Mouse (Mus musculus) forebrain, embryonic 14.5 days (tissue): ENCODE results near the gene Slc17a9. TPM values are rescaled to one million over a fixed set of nuclear protein-coding genes. Genes with fewer than 3 reads are reported as not detected.

Source experiments
- ATAC-seq: fragments of 200-750 bp; cut with Nextera tagmentation; 2 replicates; pipeline ENCODE4 v1.8.0; 2017; ENCODE audit warnings: mild to moderate bottlenecking, moderate library complexity
- DNase-seq: peaks from one replicate; pipeline ENCODE4 v3.0.0-alpha.2; 2015; ENCODE audit warnings: low spot score
- H3K27ac ChIP-seq: fragments of 300-500 bp; sonication (generic); 2 replicates; pipeline ENCODE4 v1.5.1; 2014; ENCODE audit warnings: low read depth, mild to moderate bottlenecking, control low read depth, low read length, moderate library complexity
- H3K27me3 ChIP-seq: fragments of 300-500 bp; sonication (generic); replicated peaks from 2 replicates; pipeline ENCODE4 v1.6.1; 2014; ENCODE audit warnings: low read length, control low read depth, mixed read lengths; ENCODE audit not compliant: control insufficient read depth, insufficient read depth
- H3K36me3 ChIP-seq: fragments of 300-500 bp; sonication (generic); 2 replicates; pipeline ENCODE4 v1.6.1; 2014; ENCODE audit warnings: low read length, control low read depth; ENCODE audit not compliant: control insufficient read depth, insufficient read depth
- H3K4me1 ChIP-seq: fragments of 300-500 bp; sonication (generic); 2 replicates; pipeline ENCODE4 v1.6.1; 2014; ENCODE audit warnings: antibody characterized with exemption, low read length, control low read depth; ENCODE audit not compliant: control insufficient read depth, insufficient read depth
- H3K4me2 ChIP-seq: fragments of 300-500 bp; sonication (generic); 2 replicates; pipeline ENCODE4 v1.6.1; 2014; ENCODE audit warnings: mild to moderate bottlenecking, control low read depth, low read length
- H3K4me3 ChIP-seq: fragments of 300-500 bp; sonication (generic); 2 replicates; pipeline ENCODE4 v1.5.1; 2014; ENCODE audit warnings: low read depth, low read length, control low read depth
- H3K9ac ChIP-seq: fragments of 300-500 bp; sonication (generic); 2 replicates; pipeline ENCODE4 v1.6.1; 2014; ENCODE audit warnings: mild to moderate bottlenecking, low read length, control low read depth, moderate library complexity
- H3K9me3 ChIP-seq: fragments of 300-500 bp; sonication (generic); replicated peaks from 2 replicates; pipeline ENCODE4 v1.6.1; 2016; ENCODE audit warnings: low read length, control low read depth, mixed read lengths; ENCODE audit not compliant: control insufficient read depth
- WGBS: fragments of 180-500 bp; shearing (Covaris S2); extraction: QIAGEN DNeasy Blood & Tissue Kit; methylation state at CpG from one replicate; pipeline ENCODE4 v1.1.7; 2014; 5-methylcytosine and 5-hydroxymethylcytosine counted together
- polyA plus RNA-seq: library from polyadenylated mRNA; unstranded; fragments of >200 nt; fragmentation: Nextera tagmentation; extraction: Ambion mirVana; gene quantifications from 2 replicates; pipeline ENCODE4 v1.2.1, GENCODE M21; 2014

Gene Slc17a9
- polyA plus RNA-seq, 1 experiment from 2014 or later: not detected

DNA sequence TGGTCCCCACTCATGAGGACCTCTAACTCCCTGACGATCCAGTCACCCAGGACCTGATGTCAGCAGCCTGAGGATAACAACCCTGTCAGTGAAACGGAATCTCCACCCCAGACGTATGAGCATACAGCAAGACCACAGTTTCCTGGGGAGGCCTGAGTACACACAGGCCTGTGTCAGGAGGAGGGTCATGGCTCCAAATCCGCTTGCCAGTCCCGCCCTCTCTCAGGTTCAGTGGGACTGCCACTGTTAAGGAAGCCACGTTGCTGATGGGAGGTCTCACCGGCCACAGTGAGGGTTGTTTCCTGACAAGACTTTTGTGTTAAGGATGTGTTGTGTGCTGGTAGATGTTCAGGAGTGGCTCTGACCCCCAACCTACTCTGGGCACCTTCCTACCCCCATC is 16.4 kb downstream of the Slc17a9 start:
- H3K4me3 ChIP-seq: no peak overlapping the region
- DNase-seq: no peak
- H3K27me3 ChIP-seq: no peaks in the 10 kb centered on the region
- H3K36me3 ChIP-seq: no peaks in the 10 kb centered on the region
- H3K27ac ChIP-seq: no peak overlapping the region
- 84% methylated on average over 7 of the region's 7 CpGs for WGBS
- no peak for ATAC-seq
- no peaks in the 10 kb centered on the region for H3K9me3 ChIP-seq
- no peaks in the 10 kb centered on the region for H3K4me1 ChIP-seq
- no peak overlapping the region for H3K4me2 ChIP-seq
- H3K9ac ChIP-seq: no peak overlapping the region

DNA sequence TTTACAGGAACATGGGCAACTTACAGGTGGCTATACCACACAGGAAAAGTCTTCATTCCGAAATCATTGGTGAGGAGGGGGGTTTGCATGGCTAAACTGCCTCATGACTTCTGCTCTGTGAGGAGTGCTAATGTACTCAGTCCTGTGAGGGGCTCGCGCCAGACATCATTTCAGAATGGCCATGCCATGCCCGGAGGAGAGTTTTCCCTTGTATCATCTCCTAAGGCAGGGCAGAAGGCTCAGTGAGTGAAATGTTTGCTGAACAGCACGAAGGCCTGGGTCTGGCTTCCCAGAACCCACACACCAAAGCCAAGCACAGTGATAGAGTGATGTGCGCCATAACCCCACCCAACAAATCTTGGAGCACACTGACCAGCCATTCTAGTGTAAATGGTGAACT is 17.8 kb downstream of the Slc17a9 start:
- H3K27ac ChIP-seq: no peak overlapping the region
- H3K4me3 ChIP-seq: no peak overlapping the region
- no peaks in the 10 kb centered on the region for H3K27me3 ChIP-seq
- H3K4me1 ChIP-seq: peaks cover 6% of the 10 kb centered on the region; the same call in 1 of the 2 replicates
- WGBS: 86% methylated on average over 6 of the region's 6 CpGs
- H3K4me2 ChIP-seq: no peak overlapping the region
- DNase-seq: no peak
- H3K36me3 ChIP-seq: no peaks in the 10 kb centered on the region
- H3K9ac ChIP-seq: no peak overlapping the region
- H3K9me3 ChIP-seq: no peaks in the 10 kb centered on the region
- no peak for ATAC-seq

DNA sequence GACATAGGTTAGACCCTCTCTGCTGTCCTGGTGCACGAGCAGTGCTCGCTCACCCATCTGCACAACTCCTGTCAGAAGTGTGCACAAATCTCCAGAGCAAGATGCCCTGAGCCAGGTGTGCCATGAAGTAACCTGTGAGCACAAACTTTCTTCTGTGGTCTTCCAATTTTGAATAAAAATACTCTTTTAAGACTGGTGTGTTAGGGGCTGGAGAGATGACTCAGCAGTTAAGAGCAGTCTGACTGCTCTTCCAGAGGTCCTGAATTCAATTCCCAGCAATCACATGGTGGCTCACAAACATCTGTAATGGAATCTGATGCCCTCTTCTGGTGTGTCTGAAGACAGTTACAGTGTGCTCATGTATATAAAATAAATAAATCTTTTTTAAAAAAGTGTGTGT is 18.3 kb downstream of the Slc17a9 start:
- no peak for ATAC-seq
- no peak overlapping the region for H3K4me2 ChIP-seq
- H3K9me3 ChIP-seq: no peaks in the 10 kb centered on the region
- H3K27ac ChIP-seq: no peak overlapping the region
- WGBS: 93% methylated on average over 2 of the region's 2 CpGs
- no peaks in the 10 kb centered on the region for H3K27me3 ChIP-seq
- H3K36me3 ChIP-seq: no peaks in the 10 kb centered on the region
- peaks cover 6% of the 10 kb centered on the region; the same call in 1 of the 2 replicates for H3K4me1 ChIP-seq
- no peak overlapping the region for H3K9ac ChIP-seq
- no peak overlapping the region for H3K4me3 ChIP-seq
- DNase-seq: no peak

DNA sequence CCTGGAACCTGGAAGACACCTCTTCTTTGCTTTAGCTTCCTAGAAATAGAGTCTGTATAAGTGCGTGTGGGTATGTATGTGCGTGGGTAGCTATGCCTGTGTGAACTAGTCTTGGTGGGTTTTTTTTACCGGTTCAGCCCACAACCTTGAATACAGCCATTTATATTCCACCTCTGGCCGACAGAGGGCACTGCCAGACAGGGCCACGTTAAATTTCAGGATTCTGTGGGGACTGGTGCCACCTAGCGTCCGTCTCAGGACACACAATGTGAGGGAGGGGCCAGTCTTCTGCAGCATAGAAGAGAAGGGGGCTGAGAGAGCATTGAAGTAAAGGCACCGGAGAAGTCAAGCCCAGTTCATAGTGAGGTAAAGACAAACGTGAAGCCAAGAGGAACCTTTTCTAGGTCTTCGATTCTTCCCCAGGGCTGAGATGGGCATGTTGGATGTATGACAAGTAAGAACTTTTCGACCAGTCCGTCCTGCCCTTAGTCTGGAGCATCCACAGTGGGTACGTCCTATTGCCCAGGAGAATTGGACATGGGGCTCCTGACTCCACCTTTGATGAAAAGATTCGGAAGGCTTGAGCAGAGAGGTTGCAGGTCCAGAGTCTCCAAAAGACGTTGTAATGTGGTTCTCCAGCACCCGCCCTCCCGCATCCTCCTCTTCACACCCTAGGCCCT is 20.3 kb downstream of the Slc17a9 start:
- Histone ChIP-seq H3K4me3 (no peak overlapping the region), H3K9ac (no peak overlapping the region), H3K27ac (no peak overlapping the region), H3K4me1 (peaks cover 6% of the 10 kb centered on the region; the same call in 1 of the 2 replicates), H3K36me3 (no peaks in the 10 kb centered on the region), H3K27me3 (0 out of 2 replicates have a peak, but pooled peaks cover 3% of the 10 kb centered on the region), H3K4me2 (no peak overlapping the region), H3K9me3 (no peaks in the 10 kb centered on the region)
- WGBS: 39% methylated on average over 17 of the region's 17 CpGs
- DNase-seq: peak; percentile 90
- peak; percentile 83 for ATAC-seq

DNA sequence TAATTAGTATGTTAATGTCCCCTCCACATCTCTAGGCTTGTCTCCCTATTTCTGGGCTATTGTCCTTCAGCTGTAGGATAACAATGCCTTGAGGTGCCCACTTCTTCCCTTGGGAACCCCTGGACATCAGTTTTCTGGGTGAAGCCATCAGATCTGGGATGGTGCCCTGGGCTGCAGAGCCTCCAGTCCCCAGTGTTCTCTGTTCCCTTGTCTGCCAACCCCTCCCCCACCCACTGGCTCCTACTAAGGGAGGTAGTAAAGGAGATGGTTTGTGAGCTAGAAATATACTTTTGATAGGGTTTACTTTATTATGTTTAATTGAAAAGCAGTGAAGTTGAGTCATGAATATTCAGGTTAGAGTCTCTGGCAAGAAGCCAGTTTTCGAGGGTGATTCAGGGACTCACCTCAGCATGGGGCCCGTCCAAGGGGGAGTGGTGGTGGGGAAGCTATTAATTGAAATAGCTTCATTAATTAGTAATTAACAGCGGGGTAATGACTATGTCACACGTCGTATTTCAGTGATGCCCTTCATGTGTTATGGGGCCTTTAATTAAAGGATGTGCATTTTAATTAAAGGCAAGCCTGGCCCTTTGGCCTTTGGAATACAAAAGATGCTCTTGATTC is 21.6 kb downstream of the Slc17a9 start:
- Histone ChIP-seq H3K4me2 (no peak overlapping the region), H3K27ac (no peak overlapping the region), H3K9ac (0 out of 2 replicates have a peak overlapping the region, but pooled peaks have one; percentile 21), H3K36me3 (no peaks in the 10 kb centered on the region), H3K4me1 (peaks cover 6% of the 10 kb centered on the region; the same call in 1 of the 2 replicates), H3K9me3 (no peaks in the 10 kb centered on the region), H3K4me3 (no peak overlapping the region), H3K27me3 (0 out of 2 replicates have a peak, but pooled peaks cover 3% of the 10 kb centered on the region)
- DNase-seq (peak; percentile 52), ATAC-seq (no peak)
- whole genome bisulfite sequencing: 7% methylated on average over 5 of the region's 5 CpGs

DNA sequence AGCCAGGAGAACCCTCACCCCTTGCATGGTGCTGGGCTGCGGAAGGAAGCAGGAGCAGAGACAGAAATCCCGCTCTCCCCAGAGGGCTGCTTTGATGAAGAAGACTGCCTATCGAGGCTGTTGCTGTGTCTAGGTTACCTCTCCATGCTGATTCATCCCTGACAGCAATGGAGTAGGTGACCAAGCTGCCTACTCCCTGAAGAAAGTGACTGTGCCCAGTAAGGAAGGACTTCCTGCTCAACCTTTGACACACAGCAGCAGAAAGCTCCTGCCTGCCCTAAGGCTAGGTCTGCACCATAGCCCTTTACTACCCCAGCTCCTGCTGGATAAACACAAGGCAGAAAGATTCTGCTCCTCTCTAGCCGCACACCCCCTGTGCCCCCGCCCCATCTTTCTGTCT is 23.8 kb downstream of the Slc17a9 start:
- Histone ChIP-seq H3K4me2 (no peak overlapping the region), H3K27ac (no peak overlapping the region), H3K4me1 (peaks cover 6% of the 10 kb centered on the region; the same call in 1 of the 2 replicates), H3K9me3 (no peaks in the 10 kb centered on the region), H3K9ac (no peak overlapping the region), H3K4me3 (no peak overlapping the region), H3K36me3 (no peaks in the 10 kb centered on the region), H3K27me3 (peaks cover 6% of the 10 kb centered on the region; the same call in 1 of the 2 replicates)
- 57% methylated on average over 5 of the region's 5 CpGs for WGBS
- DNase-seq: no peak
- no peak for ATAC-seq

DNA sequence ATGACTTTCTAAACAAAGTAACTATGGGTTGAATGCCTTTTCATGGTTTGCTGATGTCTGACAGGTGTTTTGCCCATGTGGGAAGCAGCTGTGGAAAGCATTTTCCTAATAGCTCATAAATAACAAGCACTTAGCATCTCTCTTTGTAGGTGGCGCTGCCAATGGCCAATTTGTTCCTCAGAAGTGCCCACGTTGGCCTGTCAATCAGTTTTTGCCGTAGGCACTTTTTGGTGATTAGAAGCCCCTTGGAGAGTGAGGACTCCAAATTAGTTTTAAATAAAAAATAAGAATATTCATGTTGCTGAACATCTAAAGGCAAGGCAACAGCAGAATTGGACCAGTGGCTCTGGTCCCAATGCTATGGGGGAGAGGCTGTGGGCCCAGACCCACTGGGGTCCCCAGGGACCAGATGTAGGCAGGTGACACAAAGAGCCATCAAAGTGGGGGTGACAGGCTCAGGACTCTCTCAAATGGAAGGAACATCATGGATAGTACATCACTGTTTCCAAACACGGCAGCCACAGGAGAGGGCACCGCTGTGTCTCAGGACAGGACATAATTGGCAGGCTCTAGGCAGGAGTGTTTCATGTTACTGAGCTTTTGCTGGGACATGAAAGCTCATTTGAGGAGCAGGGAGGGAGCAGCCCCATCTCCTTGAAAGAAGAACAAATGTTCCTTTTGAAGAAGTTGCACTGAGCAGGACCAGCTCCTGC is 30.1 kb downstream of the Slc17a9 start:
- WGBS: 66% methylated on average over 5 of the region's 5 CpGs
- no peak for ATAC-seq
- peak; percentile 42 for DNase-seq

DNA sequence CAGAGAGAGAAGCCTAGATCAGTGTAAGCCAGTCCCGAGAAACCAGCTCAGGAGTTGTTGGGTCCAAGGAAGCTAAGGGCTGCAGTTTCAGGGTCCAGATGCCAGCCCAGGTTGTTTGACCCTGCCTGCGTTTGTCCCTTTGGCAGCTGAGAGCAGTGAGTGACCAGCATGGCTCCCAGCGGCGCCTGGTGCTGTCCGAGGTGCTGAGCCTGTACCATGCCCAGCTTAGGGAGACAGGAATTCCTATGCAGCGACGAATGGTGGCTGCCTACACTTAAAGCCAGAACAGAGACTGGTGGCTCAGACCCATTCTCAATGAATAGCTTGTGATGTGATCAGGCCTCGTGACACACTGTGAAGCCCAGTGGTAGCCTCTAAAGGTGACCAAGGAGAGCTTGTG is 30.8 kb downstream of the Slc17a9 start:
- ATAC-seq: no peak
- WGBS: 2% methylated on average over 8 of the region's 8 CpGs

More for the DNA sequence above, 30.1 kb downstream of the Slc17a9 start:
- Histone ChIP-seq H3K9ac (no peak overlapping the region), H3K27ac (no peak overlapping the region), H3K4me2 (no peak overlapping the region), H3K36me3 (no peaks in the 10 kb centered on the region), H3K27me3 (peaks cover 3% of the 10 kb centered on the region; the same call in 1 of the 2 replicates), H3K9me3 (no peaks in the 10 kb centered on the region), H3K4me3 (no peak overlapping the region), H3K4me1 (no peaks in the 10 kb centered on the region)

More for the DNA sequence above, 30.8 kb downstream of the Slc17a9 start:
- Histone ChIP-seq H3K9me3 (no peaks in the 10 kb centered on the region), H3K9ac (no peak overlapping the region), H3K36me3 (no peaks in the 10 kb centered on the region), H3K4me3 (no peak overlapping the region), H3K4me2 (no peak overlapping the region), H3K27me3 (peaks cover 3% of the 10 kb centered on the region; the same call in 1 of the 2 replicates), H3K27ac (no peak overlapping the region), H3K4me1 (no peaks in the 10 kb centered on the region)
- no peak for DNase-seq
